Mouse (Mus musculus) urinary bladder, adult 18-20 months (tissue): ENCODE results near the gene Olfr885.

Experiments used
- DNase-seq, 2 experiments: peaks; one replicate each; pipeline ENCODE4 v3.0.0; 2022; ENCODE audit warnings: low spot score in 2 of 2, mixed read lengths in 2 of 2

The Olfr885 gene

DNA sequence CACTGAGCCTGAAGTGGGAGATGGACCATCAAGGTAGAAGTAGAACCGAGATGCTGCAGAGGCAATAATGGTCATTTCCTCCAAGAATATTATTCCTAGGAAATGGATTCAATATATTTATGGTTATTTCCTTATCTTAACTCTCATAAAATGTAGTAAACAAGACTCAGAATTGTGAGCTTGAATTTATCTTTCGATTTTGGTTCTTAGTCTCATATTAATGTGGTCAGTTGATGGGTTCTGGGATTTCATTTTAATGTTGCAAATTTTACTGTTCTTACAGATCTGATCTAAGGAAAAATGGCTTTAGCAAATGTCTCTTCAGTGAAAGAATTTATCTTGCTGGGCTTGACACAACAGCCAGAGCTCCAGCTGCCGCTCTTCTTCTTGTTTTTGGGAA is at the start of gene Olfr885:
Olfr885 (plus strand) TSS at position 301 of the 400 bp plus-strand sequence.
- no peak for DNase-seq

GRCm38 (mm10) chr9:38025508-38025907 is 35.6 kb upstream of the Olfr885 start, which contains the start of gene Olfr883:
Olfr883 (plus strand) TSS chr9:38025808.
- DNase-seq: no peak

GRCm38 (mm10) chr9:38046255-38046654 is 14.9 kb upstream of the Olfr885 start, which contains the start of gene Olfr884:
Olfr884 (plus strand) TSS chr9:38046555.
- no peak for DNase-seq

DNA sequence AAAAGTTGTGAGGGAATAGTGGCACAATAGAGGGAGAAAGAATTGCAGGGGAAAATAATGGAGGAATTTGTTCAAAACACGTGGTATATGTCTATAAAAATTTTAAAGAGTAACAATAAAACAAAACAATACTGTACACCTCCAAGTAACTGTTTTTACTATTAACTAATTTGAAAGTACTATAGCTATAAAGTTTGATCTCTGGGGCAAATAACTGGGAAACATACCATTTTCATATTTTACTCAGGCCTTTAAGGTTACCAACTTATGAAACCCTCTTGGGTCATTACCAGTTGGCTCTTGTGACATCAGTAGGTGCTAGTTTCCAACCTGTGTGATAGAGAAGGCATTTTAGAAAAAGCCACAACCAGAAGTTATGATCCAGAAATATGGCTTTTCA is 22.6 kb downstream of the Olfr885 start, which contains the start of gene Olfr887:
Olfr887 (plus strand) TSS at position 301 of the 400 bp plus-strand sequence.
- DNase-seq: no peak

- DNase-seq: no peak
Measured at GRCm38 (mm10) chr9:38107828-38108227, 46.7 kb downstream of the Olfr885 start, which contains the start of gene Olfr888. Olfr888 (plus strand) TSS chr9:38108128.
